8 mouse cellular contexts compared by ENCODE assay signal in genomic region chr15:97003851-97004524, GRCm38 (mm10). TPM values are rescaled to one million over a fixed set of nuclear protein-coding genes. Genes with fewer than 3 reads are reported as not detected.
DNase-seq lines count a peak whose midpoint lies in the region; ATAC-seq and TF ChIP-seq lines count a peak whose summit lies in the region.

No protein-coding gene starts in this region.

- H3K4me3 ChIP-seq in lung, adult 2 months (replicated peaks; ENCODE audit: extremely low read depth, low read depth, low read length), result no peak overlapping the region
- no peak overlapping the region for H3K4me3 ChIP-seq in heart, embryonic 12.5 days
- H3K4me3 ChIP-seq in stomach, embryonic 15.5 days (replicated peaks), result no peak overlapping the region

- no peak for TF ChIP-seq POLR2A in lung, adult 2 months (IDR thresholded peaks at IDR 0.05; ENCODE audit: borderline replicate concordance, extremely low read depth, low read depth, low read length)

- peak; percentile 75 for ATAC-seq in heart, embryonic 12.5 days (ENCODE audit: insufficient number of reproducible peaks, low FRiP score)
- no peak for ATAC-seq in stomach, embryonic 15.5 days (ENCODE audit: insufficient read depth, low FRiP score, low read depth)
- no peak for ATAC-seq in inflammation-experienced regulatory T-cells, adult 6 months

- WGBS in lung, adult 2 months, result 34% methylated on average over 10 of the region's 10 CpGs
- WGBS in heart, embryonic 12.5 days, result 12% methylated on average over 10 of the region's 10 CpGs
- 37% methylated on average over 10 of the region's 10 CpGs for WGBS in stomach, embryonic 15.5 days

- peak; percentile 79 to 83 for DNase-seq in lung, adult 18-20 months
- DNase-seq in lung, adult 2 months, result no peak
- peak; percentile 23 for DNase-seq in kidney, postnatal 10 days
- no peak for DNase-seq in cerebellum, postnatal 10 days
- DNase-seq in frontal cortex, postnatal 36 days (ENCODE audit: low spot score in 2 of 2), result no peak

- H3K27me3 ChIP-seq in heart, embryonic 12.5 days (replicated peaks), result no peaks in the 10 kb centered on the region
- no peaks in the 10 kb centered on the region for H3K27me3 ChIP-seq in stomach, embryonic 15.5 days (replicated peaks)

- peak overlapping the region; percentile 92 for H3K27ac ChIP-seq in heart, embryonic 12.5 days (ENCODE audit: poor library complexity, severe bottlenecking)
- H3K27ac ChIP-seq in stomach, embryonic 15.5 days, result peak overlapping the region; percentile 42

- H3K9ac ChIP-seq in heart, embryonic 12.5 days, result peak overlapping the region; percentile 34; the same call in 1 of the 2 replicates
- H3K9ac ChIP-seq in stomach, embryonic 15.5 days, result no peak overlapping the region

- H3K4me1 ChIP-seq in lung, adult 2 months (ENCODE audit: control insufficient read depth, insufficient read depth, low read length), result peaks cover 12% of the 10 kb centered on the region
- peaks cover 58% of the 10 kb centered on the region for H3K4me1 ChIP-seq in heart, embryonic 12.5 days (replicated peaks)
- peaks cover 26% of the 10 kb centered on the region for H3K4me1 ChIP-seq in stomach, embryonic 15.5 days

- H3K9me3 ChIP-seq in heart, embryonic 12.5 days (replicated peaks), result no peaks in the 10 kb centered on the region
- H3K9me3 ChIP-seq in stomach, embryonic 15.5 days, result no peaks in the 10 kb centered on the region

- no peak for TF ChIP-seq CTCF in lung, adult 2 months (IDR thresholded peaks at IDR 0.05; ENCODE audit: insufficient read depth, low read length)

- peaks cover 44% of the 10 kb centered on the region for H3K36me3 ChIP-seq in heart, embryonic 12.5 days
- H3K36me3 ChIP-seq in stomach, embryonic 15.5 days, result no peaks in the 10 kb centered on the region

- peak overlapping the region; percentile 43 for H3K4me2 ChIP-seq in heart, embryonic 12.5 days
- no peak overlapping the region for H3K4me2 ChIP-seq in stomach, embryonic 15.5 days

RNA-seq across cellular contexts. Expression of gene Slc38a4, which starts 51.8 kb away (rescaled TPM):
- polyA plus RNA-seq in lung, adult 2 months (2012; rRNA removed), result 5.8 and 6.7 TPM in 2 replicates
- polyA plus RNA-seq in heart, embryonic 12.5 days (2016; fragmentation: Nextera tagmentation; extraction: Ambion mirVana), result 159 and 174 TPM in 2 replicates
- polyA plus RNA-seq in stomach, embryonic 15.5 days (2015; fragmentation: Nextera tagmentation; extraction: Ambion mirVana), result 54.2 and 60.5 TPM in 2 replicates
- polyA plus RNA-seq in inflammation-experienced regulatory T-cells, adult 6 months (2017; shearing (Covaris generic)), result not detected

Comparison
In these comparisons a context has a peak if more than half of its experiments do, and no peak if none do; other contexts are left out.
1. DNase-seq: peak in lung, adult 18-20 months (2 of 2) and kidney, postnatal 10 days (single experiment); none in lung, adult 2 months (single experiment), cerebellum, postnatal 10 days (0 of 2) and frontal cortex, postnatal 36 days (0 of 2).